Comparison of ENCODE assay signal across 28 mouse cellular contexts in the genomic region with DNA sequence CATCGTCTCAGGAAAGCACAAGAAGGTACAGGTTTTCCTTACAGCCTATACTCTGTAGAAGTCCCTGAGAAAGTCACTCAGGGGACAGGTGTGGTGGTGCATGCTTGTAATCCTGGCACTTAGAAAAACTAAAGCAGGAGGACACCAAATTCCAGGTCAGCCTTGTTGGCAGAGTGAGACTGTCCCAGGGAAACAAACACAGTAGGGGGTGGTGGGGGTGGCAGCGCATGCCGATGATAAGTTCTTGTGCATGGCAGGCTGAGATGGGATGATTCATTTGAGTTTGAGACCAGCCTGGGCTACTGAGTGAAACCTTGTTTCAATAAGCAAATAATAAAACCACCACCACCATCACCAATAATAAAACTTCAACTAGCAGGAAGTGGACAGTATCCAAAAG. TPM values are rescaled to one million over a fixed set of nuclear protein-coding genes. Genes with fewer than 3 reads are reported as not detected.
DNase-seq lines count a peak whose midpoint lies in the region; ATAC-seq lines count a peak whose summit lies in the region.
"Had no signal": no experiment of that assay in that cellular context is flagged by ENCODE, and none has a peak within 500 bp of the region (broad histone marks: within the 10 kb centered on the region; RNA-seq: fewer than 3 reads in every experiment).

No protein-coding gene starts in this region.

- H3K27me3 ChIP-seq in hindbrain, embryonic 12.5 days: no peaks in the 10 kb centered on the region
- H3K27me3 ChIP-seq: embryonic facial prominence, embryonic 15.5 days; forebrain, embryonic 12.5 days; heart, embryonic 15.5 days; intestine, embryonic 15.5 days; midbrain, embryonic 13.5 days; neural tube, embryonic 13.5 days had no signal

- 86% methylated on average over 3 of the region's 3 CpGs for WGBS in hindbrain, embryonic 12.5 days

- H3K36me3 ChIP-seq in hindbrain, embryonic 12.5 days: no peaks in the 10 kb centered on the region
- H3K36me3 ChIP-seq: embryonic facial prominence, embryonic 10.5 days; embryonic facial prominence, embryonic 15.5 days; forebrain, embryonic 12.5 days; heart, embryonic 15.5 days; intestine, embryonic 15.5 days; midbrain, embryonic 13.5 days; neural tube, embryonic 13.5 days had no signal

- H3K4me3 ChIP-seq in hindbrain, embryonic 12.5 days: no peak overlapping the region
- H3K4me3 ChIP-seq: embryonic facial prominence, embryonic 10.5 days; embryonic facial prominence, embryonic 15.5 days; forebrain, embryonic 12.5 days; heart, embryonic 10.5 days; heart, embryonic 15.5 days; intestine, embryonic 15.5 days; midbrain, embryonic 13.5 days; neural tube, embryonic 13.5 days had no signal

- ATAC-seq in cerebellum, adult (ENCODE audit: insufficient number of reproducible peaks, low FRiP score, low TSS enrichment): no peak
- no peak for ATAC-seq in hindbrain, embryonic 12.5 days (ENCODE audit: low FRiP score)
- ATAC-seq: forebrain, postnatal 0 days; hindbrain, postnatal 0 days; intestine, embryonic 15.5 days; midbrain, embryonic 13.5 days had no signal

- no peak overlapping the region for H3K9ac ChIP-seq in hindbrain, embryonic 12.5 days
- H3K9ac ChIP-seq: embryonic facial prominence, embryonic 15.5 days; forebrain, embryonic 12.5 days; forebrain, postnatal 0 days; heart, embryonic 15.5 days; intestine, embryonic 15.5 days; midbrain, embryonic 13.5 days; neural tube, embryonic 13.5 days had no signal

- H3K27ac ChIP-seq in hindbrain, embryonic 12.5 days: no peak overlapping the region
- H3K27ac ChIP-seq: embryonic facial prominence, embryonic 10.5 days; embryonic facial prominence, embryonic 15.5 days; forebrain, embryonic 12.5 days; heart, embryonic 10.5 days; heart, embryonic 15.5 days; hindbrain, postnatal 0 days; intestine, embryonic 15.5 days; kidney, postnatal 0 days; macrophage; midbrain, embryonic 13.5 days; neural tube, embryonic 13.5 days had no signal

- peak; percentile 49 for DNase-seq in cerebellum, adult 11-12 months
- peak; percentile 26 for DNase-seq in 3134 (ENCODE audit: extremely low read depth, insufficient read length, low spot score)
- DNase-seq in cerebellum, adult 18-20 months: peak; percentile 47 to 58
- peak; percentile 13 to 27 for DNase-seq in cerebellum, postnatal 10 days
- no peak for DNase-seq in layer of hippocampus, adult 9-11 months
- no peak for DNase-seq in spleen, adult 18-20 months
- DNase-seq: forebrain, postnatal 0 days; gastrocnemius, postnatal 10 days; kidney, adult 8-10 months; kidney, postnatal 4 days; layer of hippocampus, postnatal 36 days; left cerebral cortex, postnatal 4 days; lung, adult 18-20 months; lung, postnatal 10 days; thymus, postnatal 14 days had no signal

- H3K4me2 ChIP-seq in hindbrain, embryonic 12.5 days (replicated peaks): no peak overlapping the region
- H3K4me2 ChIP-seq: embryonic facial prominence, embryonic 15.5 days; forebrain, embryonic 12.5 days; heart, embryonic 15.5 days; intestine, embryonic 15.5 days; midbrain, embryonic 13.5 days; neural tube, embryonic 13.5 days had no signal

- no peaks in the 10 kb centered on the region for H3K9me3 ChIP-seq in hindbrain, embryonic 12.5 days (replicated peaks)
- H3K9me3 ChIP-seq: embryonic facial prominence, embryonic 10.5 days; embryonic facial prominence, embryonic 15.5 days; forebrain, embryonic 12.5 days; heart, embryonic 10.5 days; heart, embryonic 15.5 days; intestine, embryonic 15.5 days; midbrain, embryonic 13.5 days; neural tube, embryonic 13.5 days had no signal

- peaks cover 8% of the 10 kb centered on the region for H3K4me1 ChIP-seq in hindbrain, embryonic 12.5 days
- H3K4me1 ChIP-seq: midbrain, embryonic 13.5 days had no signal

RNA-seq across cellular contexts. Expression of a gene that starts 49.2 kb away (rescaled TPM):
- polyA plus RNA-seq in hindbrain, embryonic 12.5 days (2016; fragmentation: Nextera tagmentation; extraction: Ambion mirVana): 12.2 and 16.3 TPM in 2 replicates

Comparison
In these comparisons a context has a peak if more than half of its experiments do, and no peak if none do; other contexts are left out.
1. DNase-seq: peak in cerebellum, adult 11-12 months (single experiment), 3134 (single experiment), cerebellum, adult 18-20 months (2 of 2) and cerebellum, postnatal 10 days (2 of 2); none in layer of hippocampus, adult 9-11 months (single experiment) and spleen, adult 18-20 months (0 of 2).